Mouse (Mus musculus) limb, embryonic 11.5 days (tissue): ENCODE data around the gene Tmem102. TPM values are rescaled to one million over a fixed set of nuclear protein-coding genes. Genes with fewer than 3 reads are reported as not detected.

Source experiments
- ATAC-seq: fragments of 200-750 bp; cut with Nextera tagmentation; 2 replicates; pipeline ENCODE4 v1.8.0; 2017; ENCODE audit warnings: low read depth; ENCODE audit not compliant: insufficient number of reproducible peaks, low FRiP score, low TSS enrichment
- DNase-seq: peaks from one replicate; pipeline ENCODE4 v3.0.0-alpha.2; 2015; ENCODE audit warnings: low spot score
- H3K27ac ChIP-seq: fragments of 300-500 bp; sonication (generic); replicated peaks from 2 replicates; pipeline ENCODE4 v1.5.1; 2014; ENCODE audit warnings: low read depth, mild to moderate bottlenecking, low read length
- H3K27me3 ChIP-seq: fragments of 300-500 bp; sonication (generic); 2 replicates; pipeline ENCODE4 v1.6.1; 2014; ENCODE audit warnings: mild to moderate bottlenecking, low read length, mixed read lengths; ENCODE audit not compliant: control insufficient read depth, insufficient read depth
- H3K36me3 ChIP-seq: fragments of 300-500 bp; sonication (generic); 2 replicates; pipeline ENCODE4 v1.6.1; 2014; ENCODE audit warnings: mild to moderate bottlenecking, low read length, moderate library complexity, mixed read lengths; ENCODE audit not compliant: control insufficient read depth, insufficient read depth
- H3K4me1 ChIP-seq: fragments of 300-500 bp; sonication (generic); 2 replicates; pipeline ENCODE4 v1.6.1; 2014; ENCODE audit warnings: low read length, mixed read lengths; ENCODE audit not compliant: control insufficient read depth, insufficient read depth
- H3K4me2 ChIP-seq: fragments of 300-500 bp; sonication (generic); 2 replicates; pipeline ENCODE4 v1.6.1; 2014; ENCODE audit warnings: low read depth, mild to moderate bottlenecking, moderate library complexity; ENCODE audit not compliant: severe bottlenecking
- H3K4me3 ChIP-seq: fragments of 300-500 bp; sonication (generic); 2 replicates; pipeline ENCODE4 v1.5.1; 2014; ENCODE audit warnings: low read depth, low read length
- H3K9ac ChIP-seq: fragments of 300-500 bp; sonication (generic); 2 replicates; pipeline ENCODE4 v1.6.1; 2014; ENCODE audit warnings: mild to moderate bottlenecking, low read length
- H3K9me3 ChIP-seq: fragments of 300-500 bp; sonication (generic); 2 replicates; pipeline ENCODE4 v1.6.1; 2016; ENCODE audit warnings: low read length; ENCODE audit not compliant: control insufficient read depth
- WGBS: fragments of 180-500 bp; shearing (Covaris S2); extraction: QIAGEN DNeasy Blood & Tissue Kit; methylation state at CpG from one replicate; pipeline ENCODE4 v1.1.7; 2014; 5-methylcytosine and 5-hydroxymethylcytosine counted together
- polyA plus RNA-seq: library from polyadenylated mRNA; unstranded; fragments of >200 nt; fragmentation: Nextera tagmentation; extraction: Ambion mirVana; gene quantifications from 2 replicates; pipeline ENCODE4 v1.2.1, GENCODE M21; 2014

Tmem102 gene
- polyA plus RNA-seq, 1 experiment from 2014 or later = 2.0 TPM

GRCm38 (mm10) chr11:69775716-69776115 lies 29.7 kb downstream of the Tmem102 start:
- Histone ChIP-seq H3K9me3 (no peaks in the 10 kb centered on the region), H3K4me3 (no peak overlapping the region), H3K4me2 (no peak overlapping the region), H3K27me3 (peaks cover 9% of the 10 kb centered on the region; the same call in 1 of the 2 replicates), H3K9ac (no peak overlapping the region), H3K27ac (no peak overlapping the region), H3K36me3 (no peaks in the 10 kb centered on the region), H3K4me1 (no peaks in the 10 kb centered on the region)
- WGBS = 64% methylated on average over 10 of the region's 10 CpGs
- DNase-seq (no peak), ATAC-seq (no peak)

GRCm38 (mm10) chr11:69774961-69775360 lies 30.5 kb downstream of the Tmem102 start:
- no peaks in the 10 kb centered on the region for H3K4me1 ChIP-seq
- no peak overlapping the region for H3K9ac ChIP-seq
- 56% methylated on average over 5 of the region's 5 CpGs for WGBS
- H3K27me3 ChIP-seq = peaks cover 9% of the 10 kb centered on the region; the same call in 1 of the 2 replicates
- H3K27ac ChIP-seq = no peak overlapping the region
- DNase-seq = no peak
- no peak overlapping the region for H3K4me3 ChIP-seq
- H3K9me3 ChIP-seq = no peaks in the 10 kb centered on the region
- no peak for ATAC-seq
- H3K36me3 ChIP-seq = no peaks in the 10 kb centered on the region
- H3K4me2 ChIP-seq = no peak overlapping the region

GRCm38 (mm10) chr11:69767625-69767909 lies 37.9 kb downstream of the Tmem102 start:
- Histone ChIP-seq H3K4me3 (no peak overlapping the region; the same call in 1 of the 2 replicates), H3K36me3 (no peaks in the 10 kb centered on the region), H3K27ac (no peak overlapping the region), H3K9ac (no peak overlapping the region), H3K4me2 (peak overlapping the region; percentile 14; the same call in 1 of the 2 replicates), H3K4me1 (peaks cover 15% of the 10 kb centered on the region), H3K9me3 (no peaks in the 10 kb centered on the region), H3K27me3 (no peaks in the 10 kb centered on the region)
- ATAC-seq (no peak), DNase-seq (no peak)
- 64% methylated on average over 4 of the region's 4 CpGs for WGBS

- Histone ChIP-seq H3K27ac (no peak overlapping the region), H3K9me3 (no peaks in the 10 kb centered on the region), H3K9ac (no peak overlapping the region), H3K4me3 (peak overlapping the region; percentile 90), H3K27me3 (no peaks in the 10 kb centered on the region), H3K4me2 (peak overlapping the region; percentile 87; the same call in 1 of the 2 replicates), H3K4me1 (peaks cover 15% of the 10 kb centered on the region), H3K36me3 (no peaks in the 10 kb centered on the region)
- WGBS = 59% methylated on average over 13 of the region's 13 CpGs
- ATAC-seq (no peak), DNase-seq (no peak)
Measured at GRCm38 (mm10) chr11:69766872-69767624, 38.4 kb downstream of the Tmem102 start.

GRCm38 (mm10) chr11:69766126-69766609 lies 39.3 kb downstream of the Tmem102 start:
- H3K9me3 ChIP-seq = no peaks in the 10 kb centered on the region
- under 1% methylated on average over 37 of the region's 37 CpGs for WGBS
- no peaks in the 10 kb centered on the region for H3K27me3 ChIP-seq
- peaks cover 15% of the 10 kb centered on the region for H3K4me1 ChIP-seq
- H3K4me2 ChIP-seq = peak overlapping the region; percentile 87
- H3K27ac ChIP-seq = peak overlapping the region; percentile 47
- peak; percentile 66 for ATAC-seq
- H3K4me3 ChIP-seq = peak overlapping the region; percentile 90
- DNase-seq = peak; percentile 71
- peak overlapping the region; percentile 91 for H3K9ac ChIP-seq
- no peaks in the 10 kb centered on the region for H3K36me3 ChIP-seq

- DNase-seq (peak; percentile 50), ATAC-seq (peak; percentile 61)
- Histone ChIP-seq H3K9me3 (no peaks in the 10 kb centered on the region), H3K27me3 (no peaks in the 10 kb centered on the region), H3K4me2 (peak within 1 kb of the TSS; percentile 87), H3K4me3 (peak within 1 kb of the TSS; percentile 90), H3K27ac (peak within 1 kb of the TSS; percentile 47), H3K36me3 (no peaks in the 10 kb centered on the region), H3K9ac (peak within 1 kb of the TSS; percentile 91), H3K4me1 (peaks cover 15% of the 10 kb centered on the region)
- WGBS = 25% methylated on average over 32 of the region's 55 CpGs
Measured at GRCm38 (mm10) chr11:69765221-69766125, 40.0 kb downstream of the Tmem102 start, which contains the start of gene Zbtb4. Gene Zbtb4, plus strand, starts transcription at chr11:69765912.

- Histone ChIP-seq H3K9me3 (no peaks in the 10 kb centered on the region), H3K4me1 (peaks cover 24% of the 10 kb centered on the region), H3K4me2 (no peak overlapping the region), H3K9ac (no peak overlapping the region), H3K36me3 (no peaks in the 10 kb centered on the region), H3K27me3 (no peaks in the 10 kb centered on the region), H3K4me3 (no peak overlapping the region), H3K27ac (no peak overlapping the region)
- no peak for DNase-seq
- WGBS = 70% methylated on average over 7 of the region's 7 CpGs
- no peak for ATAC-seq
Measured at GRCm38 (mm10) chr11:69763551-69763950, 41.9 kb downstream of the Tmem102 start.

- Histone ChIP-seq H3K4me3 (no peak within 1 kb of the TSS), H3K9me3 (no peaks in the 10 kb centered on the region), H3K27me3 (no peaks in the 10 kb centered on the region), H3K4me1 (peaks cover 20% of the 10 kb centered on the region), H3K4me2 (0 out of 2 replicates have a peak within 1 kb of the TSS, but pooled peaks have one; percentile 7), H3K36me3 (no peaks in the 10 kb centered on the region), H3K9ac (no peak within 1 kb of the TSS), H3K27ac (no peak within 1 kb of the TSS)
- DNase-seq (no peak), ATAC-seq (no peak)
- WGBS = 75% methylated on average over 1 of the region's 1 CpGs
Measured at GRCm38 (mm10) chr11:69761868-69762267, 43.6 kb downstream of the Tmem102 start, which contains the start of gene Slc35g3. Gene Slc35g3, minus strand, starts transcription at chr11:69761968.
